Mouse (Mus musculus) kidney, adult 2 months (tissue): ENCODE data around the gene Frmd4a.

Experiments used
- CTCF ChIP-seq: fragments of 200-500 bp; conservative IDR thresholded peaks from 2 replicates; pipeline ENCODE4 v1.5.1; 2011; ENCODE audit warnings: low read depth, mild to moderate bottlenecking, control low read depth, low read length, moderate library complexity, mixed read lengths; ENCODE audit not compliant: insufficient read depth, insufficient read length
- POLR2A ChIP-seq: fragments of 200-500 bp; IDR thresholded peaks from one replicate; pipeline ENCODE4 v1.6.1; 2011; ENCODE audit warnings: low read depth, low read length, control low read depth

DNA sequence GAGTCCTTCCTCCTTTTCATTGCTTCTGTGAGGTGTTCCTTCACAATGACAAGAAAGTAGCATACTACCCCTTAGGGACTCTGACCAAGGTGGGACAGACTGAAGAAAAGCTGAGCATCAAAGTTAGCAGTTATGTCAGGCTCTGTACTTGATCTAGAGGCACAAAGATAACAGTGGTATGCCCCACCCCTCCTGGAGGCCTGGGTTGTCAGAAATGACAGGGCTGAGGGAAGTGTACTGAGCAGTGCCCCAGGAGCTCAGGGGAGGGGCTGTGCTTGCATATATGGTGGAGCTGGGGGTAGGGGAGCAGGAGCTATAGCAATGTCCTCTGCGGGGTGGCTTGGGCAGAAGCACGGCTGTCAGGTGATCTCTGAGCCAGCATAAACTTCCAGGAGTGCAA, 477.0 kb downstream of the Frmd4a start:
- TF ChIP-seq POLR2A (no peak), CTCF (no peak)
